ENCODE assay signal across 7 mouse cellular contexts in genomic region chr14:18238131-18238749, GRCm38 (mm10). TPM values are rescaled to one million over a fixed set of nuclear protein-coding genes. Genes with fewer than 3 reads are reported as not detected.
DNase-seq lines count a peak whose midpoint lies in the region; ATAC-seq and TF ChIP-seq lines count a peak whose summit lies in the region.

No protein-coding gene starts in this region.

- intact Hi-C loops in heart, adult 2 months (cut with DNase I): loop anchor here (1.0 kb wide), 1 partner anchor 33 kb away; the partner anchor contains the start of genes Nkiras1 and Rpl15

- no peak for TF ChIP-seq CTCF in heart, adult 2 months (IDR thresholded peaks at IDR 0.05)

- peak; percentile 91 for ATAC-seq in embryonic facial prominence, embryonic 12.5 days (ENCODE audit: insufficient number of reproducible peaks, insufficient read depth, low FRiP score, low TSS enrichment)
- ATAC-seq in limb, embryonic 13.5 days (ENCODE audit: low FRiP score, low read depth): peak; percentile 93
- peak; percentile 97 for ATAC-seq in midbrain, embryonic 16.5 days

- TF ChIP-seq EP300 in heart, adult 2 months (IDR thresholded peaks at IDR 0.05; ENCODE audit: insufficient read depth, low read depth, low read length): peak; percentile 78

- peak overlapping the region; percentile 79 for H3K4me2 ChIP-seq in embryonic facial prominence, embryonic 12.5 days (replicated peaks)
- H3K4me2 ChIP-seq in limb, embryonic 13.5 days (replicated peaks): peak overlapping the region; percentile 80
- peak overlapping the region; percentile 78 for H3K4me2 ChIP-seq in midbrain, embryonic 16.5 days (ENCODE audit: low read length)

- H3K4me3 ChIP-seq in embryonic facial prominence, embryonic 12.5 days: peak overlapping the region; percentile 84
- peak overlapping the region; percentile 66 for H3K4me3 ChIP-seq in heart, adult 2 months
- H3K4me3 ChIP-seq in limb, embryonic 13.5 days: peak overlapping the region; percentile 77
- H3K4me3 ChIP-seq in midbrain, embryonic 16.5 days (ENCODE audit: low read depth, low read length): peak overlapping the region; percentile 89

- peaks cover 2% of the 10 kb centered on the region; the same call in 1 of the 2 replicates for H3K79me2 ChIP-seq in heart, adult 2 months (replicated peaks; ENCODE audit: control insufficient read depth, insufficient read depth, low read length)

- under 1% methylated on average over 71 of the region's 71 CpGs for WGBS in embryonic facial prominence, embryonic 12.5 days
- WGBS in heart, adult 2 months: 1% methylated on average over 71 of the region's 71 CpGs
- under 1% methylated on average over 66 of the region's 71 CpGs for WGBS in limb, embryonic 13.5 days
- WGBS in midbrain, embryonic 16.5 days: under 1% methylated on average over 57 of the region's 71 CpGs

- no peaks in the 10 kb centered on the region for H3K36me3 ChIP-seq in embryonic facial prominence, embryonic 12.5 days
- peaks cover 24% of the 10 kb centered on the region for H3K36me3 ChIP-seq in heart, adult 2 months (ENCODE audit: control insufficient read depth, insufficient read depth, low read length)
- H3K36me3 ChIP-seq in limb, embryonic 13.5 days: no peaks in the 10 kb centered on the region
- no peaks in the 10 kb centered on the region for H3K36me3 ChIP-seq in midbrain, embryonic 16.5 days (ENCODE audit: control insufficient read depth, insufficient read depth, low read length)

- H3K4me1 ChIP-seq in embryonic facial prominence, embryonic 12.5 days: no peaks in the 10 kb centered on the region
- peaks cover 9% of the 10 kb centered on the region for H3K4me1 ChIP-seq in heart, adult 2 months (ENCODE audit: control insufficient read depth, insufficient read depth, low read length)
- H3K4me1 ChIP-seq in limb, embryonic 13.5 days: peaks cover 4% of the 10 kb centered on the region; the same call in 1 of the 2 replicates
- H3K4me1 ChIP-seq in midbrain, embryonic 16.5 days (ENCODE audit: control insufficient read depth, insufficient read depth, low read length): no peaks in the 10 kb centered on the region

- H3K9ac ChIP-seq in embryonic facial prominence, embryonic 12.5 days: peak overlapping the region; percentile 66
- H3K9ac ChIP-seq in heart, adult 2 months (ENCODE audit: low read depth, low read length): peak overlapping the region; percentile 97
- peak overlapping the region; percentile 77 for H3K9ac ChIP-seq in limb, embryonic 13.5 days
- peak overlapping the region; percentile 73 for H3K9ac ChIP-seq in midbrain, embryonic 16.5 days (ENCODE audit: low read depth, low read length)

- peak overlapping the region; percentile 88 for H3K27ac ChIP-seq in embryonic facial prominence, embryonic 12.5 days
- H3K27ac ChIP-seq in heart, adult 2 months: peak overlapping the region; percentile 99
- H3K27ac ChIP-seq in limb, embryonic 13.5 days: peak overlapping the region; percentile 85
- H3K27ac ChIP-seq in midbrain, embryonic 16.5 days (ENCODE audit: low read length): peak overlapping the region; percentile 82

- DNase-seq in adrenal gland, postnatal 25 days: peak; percentile 98
- DNase-seq in heart, adult 2 months: peak; percentile 98 to 100
- peak; percentile 98 to 99 for DNase-seq in kidney, adult 8-10 months
- DNase-seq in spleen, postnatal 10 days (ENCODE audit: low spot score in 2 of 2): peak; percentile 85 to 94

- H3K27me3 ChIP-seq in embryonic facial prominence, embryonic 12.5 days: no peaks in the 10 kb centered on the region
- H3K27me3 ChIP-seq in heart, adult 2 months (ENCODE audit: control insufficient read depth, insufficient read depth, low read length): no peaks in the 10 kb centered on the region
- no peaks in the 10 kb centered on the region for H3K27me3 ChIP-seq in limb, embryonic 13.5 days
- H3K27me3 ChIP-seq in midbrain, embryonic 16.5 days (ENCODE audit: control insufficient read depth, insufficient read depth, low read depth, low read length): no peaks in the 10 kb centered on the region

- peak; percentile 75 for TF ChIP-seq POLR2A in heart, adult 2 months (IDR thresholded peaks at IDR 0.05; ENCODE audit: insufficient read depth, low read depth, low read length)

- H3K9me3 ChIP-seq in embryonic facial prominence, embryonic 12.5 days: no peaks in the 10 kb centered on the region
- H3K9me3 ChIP-seq in limb, embryonic 13.5 days: no peaks in the 10 kb centered on the region
- H3K9me3 ChIP-seq in midbrain, embryonic 16.5 days (replicated peaks; ENCODE audit: control insufficient read depth, low read length, poor library complexity, severe bottlenecking): no peaks in the 10 kb centered on the region

RNA-seq across cellular contexts. Expression of gene Nr1d2, which starts 0.7 kb away (rescaled TPM):
- total RNA-seq in adrenal gland, postnatal 25 days (2021): 98.2 and 125 TPM in 2 replicates
- polyA plus RNA-seq in embryonic facial prominence, embryonic 12.5 days (2016; fragmentation: Nextera tagmentation; extraction: Ambion mirVana): 7.3 and 8.1 TPM in 2 replicates
- total RNA-seq in heart, adult 2 months (2021): 100 to 1,000 TPM in 1 of 2 experiments, 10 to 100 TPM in 1; 32.3 to 104 TPM
- polyA plus RNA-seq in heart, adult 2 months (2012; rRNA removed): 17.3 and 27.4 TPM in 2 replicates
- polyA plus RNA-seq in limb, embryonic 13.5 days (2015; fragmentation: Nextera tagmentation; extraction: Ambion mirVana): 5.4 and 5.6 TPM in 2 replicates
- 5.3 and 6.2 TPM in 2 replicates for polyA plus RNA-seq in midbrain, embryonic 16.5 days (2015; fragmentation: Nextera tagmentation; extraction: Ambion mirVana)

RNA-seq across cellular contexts. Expression of gene Nkiras1, which starts 32.7 kb away (rescaled TPM):
- 24.3 and 26.0 TPM in 2 replicates for total RNA-seq in adrenal gland, postnatal 25 days (2021)
- 17.4 and 21.5 TPM in 2 replicates for polyA plus RNA-seq in embryonic facial prominence, embryonic 12.5 days (2016; fragmentation: Nextera tagmentation; extraction: Ambion mirVana)
- 10 to 100 TPM; 31.5 to 35.9 TPM for total RNA-seq in heart, adult 2 months (2021)
- polyA plus RNA-seq in heart, adult 2 months (2012; rRNA removed): 12.7 and 18.8 TPM in 2 replicates
- polyA plus RNA-seq in limb, embryonic 13.5 days (2015; fragmentation: Nextera tagmentation; extraction: Ambion mirVana): 23.4 and 24.6 TPM in 2 replicates
- 49.7 and 50.9 TPM in 2 replicates for polyA plus RNA-seq in midbrain, embryonic 16.5 days (2015; fragmentation: Nextera tagmentation; extraction: Ambion mirVana)

RNA-seq across cellular contexts. Expression of gene Rpl15, which starts 33.0 kb away (rescaled TPM):
- total RNA-seq in adrenal gland, postnatal 25 days (2021): 574 and 813 TPM in 2 replicates
- 390 and 444 TPM in 2 replicates for polyA plus RNA-seq in embryonic facial prominence, embryonic 12.5 days (2016; fragmentation: Nextera tagmentation; extraction: Ambion mirVana)
- total RNA-seq in heart, adult 2 months (2021): 100 to 1,000 TPM; 499 to 586 TPM
- 160 and 269 TPM in 2 replicates for polyA plus RNA-seq in heart, adult 2 months (2012; rRNA removed)
- 389 and 402 TPM in 2 replicates for polyA plus RNA-seq in limb, embryonic 13.5 days (2015; fragmentation: Nextera tagmentation; extraction: Ambion mirVana)
- polyA plus RNA-seq in midbrain, embryonic 16.5 days (2015; fragmentation: Nextera tagmentation; extraction: Ambion mirVana): 261 and 284 TPM in 2 replicates

Comparison
In these comparisons a context has a peak if more than half of its experiments do, and no peak if none do; other contexts are left out.
1. Peak in every context shown above with its lines: DNase-seq, ATAC-seq, H3K4me3 ChIP-seq and H3K27ac ChIP-seq.